Mouse (Mus musculus) testis, adult 2 months (tissue): ENCODE measurements at regions not wholly inside any gene's neighbourhood (a gene's known extent, or its start where the extent isn't known, plus 50 kb on each side); places are given as distances from the start of the nearest gene placed in this dataset.

Experiments used
- H3K27ac ChIP-seq: fragments of 200-500 bp; 2 replicates; pipeline ENCODE4 v1.5.1; 2012; ENCODE audit warnings: low read depth, low read length; ENCODE audit not compliant: control insufficient read depth, insufficient read depth
- H3K27me3 ChIP-seq: fragments of 200-500 bp; 2 replicates; pipeline ENCODE4 v1.6.1; 2012; ENCODE audit warnings: mild to moderate bottlenecking, low read length, moderate library complexity; ENCODE audit not compliant: control insufficient read depth, insufficient read depth
- H3K36me3 ChIP-seq: fragments of 200-500 bp; 2 replicates; pipeline ENCODE4 v1.6.1; 2012; ENCODE audit warnings: mild to moderate bottlenecking, low read length; ENCODE audit not compliant: control insufficient read depth, insufficient read depth
- H3K4me1 ChIP-seq: fragments of 200-500 bp; 2 replicates; pipeline ENCODE4 v1.6.1; 2012; ENCODE audit warnings: low read length; ENCODE audit not compliant: control insufficient read depth, insufficient read depth
- H3K4me3 ChIP-seq: fragments of 200-500 bp; 2 replicates; pipeline ENCODE4 v1.5.1; 2012; ENCODE audit warnings: low read depth, mild to moderate bottlenecking, low read length, moderate library complexity, mixed read lengths; ENCODE audit not compliant: control insufficient read depth
- CTCF ChIP-seq: fragments of 200-500 bp; IDR thresholded peaks from 2 replicates; pipeline ENCODE4 v1.5.1; 2012; ENCODE audit warnings: low read depth, mild to moderate bottlenecking, inconsistent platforms, low read length, moderate library complexity; ENCODE audit not compliant: control insufficient read depth, insufficient read depth, insufficient replicate concordance
- POLR2A ChIP-seq: fragments of 200-500 bp; IDR thresholded peaks from 2 replicates; pipeline ENCODE4 v1.6.1; 2012; ENCODE audit warnings: low read depth, mild to moderate bottlenecking, inconsistent platforms, low read length, moderate library complexity; ENCODE audit not compliant: control insufficient read depth

DNA sequence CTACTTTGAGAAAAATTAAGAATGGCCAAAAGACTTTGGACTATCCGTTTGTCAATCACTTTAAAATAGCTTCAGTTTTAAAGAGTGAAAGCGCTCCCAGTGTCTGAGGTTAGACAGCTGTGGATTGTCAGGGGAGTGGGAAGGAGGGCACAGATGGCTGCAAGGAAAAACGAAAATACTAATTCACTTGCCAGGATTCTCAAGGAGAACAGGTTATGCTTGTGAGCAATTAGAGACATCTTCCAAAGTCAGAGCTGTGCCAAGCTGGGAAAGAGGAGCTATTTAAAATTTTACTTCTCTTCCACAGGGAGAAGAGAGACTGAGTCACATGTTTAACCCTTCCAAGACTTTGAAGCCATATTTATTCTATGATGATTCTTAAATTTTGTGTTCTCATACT, 979.5 kb upstream of the Gm7489 start:
- Histone ChIP-seq H3K36me3 (no peaks in the 10 kb centered on the region), H3K4me1 (no peaks in the 10 kb centered on the region), H3K27me3 (no peaks in the 10 kb centered on the region), H3K4me3 (no peak overlapping the region), H3K27ac (no peak overlapping the region)
- TF ChIP-seq CTCF (no peak), POLR2A (no peak)

DNA sequence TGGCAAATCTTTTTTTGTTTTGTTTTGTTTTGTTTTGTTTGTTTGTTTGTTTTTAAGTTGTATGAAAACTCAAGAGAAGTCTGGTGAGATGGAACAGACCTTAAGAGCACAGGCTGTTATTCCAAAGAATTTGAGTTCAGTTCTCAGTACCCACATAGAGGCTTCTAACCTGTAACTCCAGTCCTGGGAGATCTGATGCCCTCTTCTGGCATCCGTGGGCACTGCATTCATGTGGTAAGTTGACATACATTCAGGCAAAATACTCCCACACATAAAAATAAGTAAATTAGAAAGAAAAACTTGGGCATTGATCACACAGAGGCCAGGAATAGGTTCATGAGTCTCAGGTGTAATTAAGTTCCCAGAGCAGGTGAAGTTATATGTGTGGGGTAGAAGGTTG, 977.5 kb upstream of the Gm7489 start:
- Histone ChIP-seq H3K27me3 (no peaks in the 10 kb centered on the region), H3K4me1 (no peaks in the 10 kb centered on the region)

GRCm38 (mm10) chr15:52922277-52922676, 962.4 kb upstream of the Gm7489 start:
- TF ChIP-seq CTCF, result no peak
- TF ChIP-seq POLR2A, result no peak
- Histone ChIP-seq H3K4me3 (no peak overlapping the region), H3K4me1 (no peaks in the 10 kb centered on the region), H3K36me3 (no peaks in the 10 kb centered on the region), H3K27me3 (no peaks in the 10 kb centered on the region), H3K27ac (no peak overlapping the region)

More for the DNA sequence above, 977.5 kb upstream of the Gm7489 start:
- no peak overlapping the region for H3K4me3 ChIP-seq
- H3K36me3 ChIP-seq, result no peaks in the 10 kb centered on the region
- H3K27ac ChIP-seq, result no peak overlapping the region
- no peak for TF ChIP-seq POLR2A
- no peak for TF ChIP-seq CTCF

DNA sequence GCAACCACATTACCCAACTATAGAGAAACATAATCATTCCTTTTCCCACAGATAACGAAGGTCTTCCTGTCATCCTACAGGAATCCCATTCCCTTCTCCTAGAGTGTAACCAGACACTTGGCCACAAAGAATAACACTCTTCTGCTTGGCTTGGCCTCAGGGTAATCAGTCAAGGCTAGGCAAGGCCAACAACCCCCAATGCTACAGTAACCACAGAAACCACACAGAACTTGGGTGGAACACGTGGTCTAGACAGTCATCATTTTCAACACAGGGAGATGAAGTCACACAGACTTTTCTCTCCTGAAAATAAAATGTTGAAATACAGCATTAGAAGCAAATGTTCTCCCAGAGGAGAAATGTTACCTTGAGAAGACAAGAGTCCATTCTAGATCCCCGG, 956.3 kb upstream of the Gm7489 start:
- H3K4me3 ChIP-seq, result no peak overlapping the region
- no peak for TF ChIP-seq POLR2A
- TF ChIP-seq CTCF, result no peak
- no peaks in the 10 kb centered on the region for H3K4me1 ChIP-seq
- H3K27me3 ChIP-seq, result no peaks in the 10 kb centered on the region
- H3K36me3 ChIP-seq, result no peaks in the 10 kb centered on the region
- no peak overlapping the region for H3K27ac ChIP-seq

GRCm38 (mm10) chr15:52937138-52937537, 947.6 kb upstream of the Gm7489 start:
- H3K27me3 ChIP-seq, result no peaks in the 10 kb centered on the region
- H3K36me3 ChIP-seq, result no peaks in the 10 kb centered on the region
- TF ChIP-seq CTCF (no peak), POLR2A (no peak)
- H3K4me3 ChIP-seq, result no peak overlapping the region
- no peaks in the 10 kb centered on the region for H3K4me1 ChIP-seq
- H3K27ac ChIP-seq, result no peak overlapping the region

DNA sequence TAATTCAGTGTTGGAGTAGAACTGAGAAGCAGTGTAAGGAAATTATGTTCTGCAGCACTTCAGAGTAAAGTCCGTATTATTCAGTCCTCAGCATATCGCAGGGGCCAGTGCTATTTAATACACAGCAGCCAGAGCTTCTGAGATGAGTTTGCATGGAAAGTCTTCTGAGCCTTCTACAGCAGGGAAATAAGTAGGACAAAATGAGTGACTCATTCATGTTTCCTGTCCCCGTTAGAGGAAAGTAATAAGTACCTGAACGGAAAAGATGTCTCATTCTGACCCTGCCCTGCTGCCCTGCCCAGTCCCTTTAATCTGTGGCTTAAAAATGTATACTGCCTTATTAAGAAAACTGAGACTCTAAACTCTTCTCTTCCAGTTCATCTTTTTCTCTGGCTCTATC, 940.1 kb upstream of the Gm7489 start:
- TF ChIP-seq CTCF, result no peak
- no peak for TF ChIP-seq POLR2A
- no peak overlapping the region for H3K4me3 ChIP-seq
- no peaks in the 10 kb centered on the region for H3K4me1 ChIP-seq
- H3K27me3 ChIP-seq, result no peaks in the 10 kb centered on the region
- no peaks in the 10 kb centered on the region for H3K36me3 ChIP-seq
- no peak overlapping the region for H3K27ac ChIP-seq

GRCm38 (mm10) chr15:52948196-52948595, 936.5 kb upstream of the Gm7489 start:
- Histone ChIP-seq H3K27me3 (no peaks in the 10 kb centered on the region), H3K36me3 (no peaks in the 10 kb centered on the region), H3K27ac (no peak overlapping the region), H3K4me1 (no peaks in the 10 kb centered on the region), H3K4me3 (no peak overlapping the region)
- TF ChIP-seq POLR2A, result no peak
- TF ChIP-seq CTCF, result no peak

DNA sequence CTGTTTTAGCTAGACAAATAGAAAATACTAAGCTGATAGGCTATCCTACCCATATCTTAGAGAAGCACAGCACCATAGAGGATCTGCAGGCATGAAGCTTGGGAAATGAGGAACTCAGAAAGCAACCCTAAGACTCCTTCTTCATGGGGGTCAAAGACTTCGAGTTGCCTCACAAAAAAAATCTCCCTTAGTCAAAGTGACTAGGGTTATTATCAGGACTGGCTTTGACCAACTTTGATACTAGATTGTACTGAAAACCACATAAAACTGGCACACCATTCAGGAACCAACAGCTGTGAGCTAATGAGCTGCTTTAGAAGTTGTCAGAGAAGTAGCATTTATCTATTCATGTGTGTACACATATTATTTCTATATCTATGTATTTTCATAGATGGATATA, 931.2 kb upstream of the Gm7489 start:
- TF ChIP-seq POLR2A (no peak), CTCF (no peak)
- no peaks in the 10 kb centered on the region for H3K27me3 ChIP-seq
- no peak overlapping the region for H3K27ac ChIP-seq
- H3K4me3 ChIP-seq, result no peak overlapping the region
- H3K36me3 ChIP-seq, result no peaks in the 10 kb centered on the region
- no peaks in the 10 kb centered on the region for H3K4me1 ChIP-seq
